Mouse (Mus musculus) adrenal gland, adult 2 months (tissue): ENCODE results near the gene Nsun4. TPM values are rescaled to one million over a fixed set of nuclear protein-coding genes. Genes with fewer than 3 reads are reported as not detected.
A peak's percentile ranks its signal among the peaks of the same experiment; 100 is the strongest.

Experiments used
- DNase-seq: peaks from one replicate; pipeline ENCODE4 v3.0.0; 2021
- polyA plus RNA-seq: library from polyadenylated mRNA; depleted of rRNA; stranded (reverse); fragments of >200 nt; gene quantifications from 2 replicates; pipeline ENCODE4 v1.2.3, GENCODE M21; 2012; rRNA removed
- total RNA-seq, 2 experiments: library from RNA; stranded (reverse); gene quantifications; 2 replicates each; pipeline ENCODE4 v1.2.3; 2021

The Nsun4 gene
- total and polyA plus RNA-seq, 3 experiments, result 10.3 to 32.7 (median 24.4) TPM

- DNase-seq, result no peak
Measured at GRCm38 (mm10) chr4:115987436-115987835, 66.2 kb downstream of the Nsun4 start.

- DNase-seq, result no peak
Measured at GRCm38 (mm10) chr4:115984967-115985366, 68.7 kb downstream of the Nsun4 start.

GRCm38 (mm10) chr4:115984111-115984510, 69.6 kb downstream of the Nsun4 start:
- peak; percentile 84 for DNase-seq

Other genes with a start within 250 kb of the Nsun4 start
- gene Mob3c, start 225.8 kb downstream of the Nsun4 start, total RNA-seq, result 10 to 100 TPM; 11.0 to 13.2 TPM
- 37.9 and 39.5 TPM in 2 replicates for gene Mob3c, start 225.8 kb downstream of the Nsun4 start, polyA plus RNA-seq
- gene Mknk1, start 214.7 kb downstream of the Nsun4 start, total RNA-seq, result 10 to 100 TPM; 36.4 to 41.6 TPM
- 47.0 and 60.2 TPM in 2 replicates for gene Mknk1, start 214.7 kb downstream of the Nsun4 start, polyA plus RNA-seq
- gene Kncn, start 169.5 kb downstream of the Nsun4 start, total RNA-seq, result not detected
- gene Kncn, start 169.5 kb downstream of the Nsun4 start, polyA plus RNA-seq, result 0.10 TPM in 1 of 2 replicates, not detected in the other
- gene 6430628N08Rik, start 163.2 kb downstream of the Nsun4 start, total RNA-seq, result not detected
- gene 6430628N08Rik, start 163.2 kb downstream of the Nsun4 start, polyA plus RNA-seq, result not detected in 2 replicates
- not detected for gene Dmbx1, start 114.0 kb downstream of the Nsun4 start, total RNA-seq
- not detected in 2 replicates for gene Dmbx1, start 114.0 kb downstream of the Nsun4 start, polyA plus RNA-seq
- gene Faah, start 36.0 kb downstream of the Nsun4 start, total RNA-seq, result 1 to 10 TPM; 3.7 to 4.8 TPM
- gene Faah, start 36.0 kb downstream of the Nsun4 start, polyA plus RNA-seq, result 4.7 and 8.0 TPM in 2 replicates
- 100 to 1,000 TPM; 439 to 769 TPM for gene Uqcrh, start 21.2 kb upstream of the Nsun4 start, total RNA-seq
- 33.6 and 37.9 TPM in 2 replicates for gene Uqcrh, start 21.2 kb upstream of the Nsun4 start, polyA plus RNA-seq
- gene Lrrc41, start 21.4 kb upstream of the Nsun4 start, total RNA-seq, result 10 to 100 TPM; 63.3 to 71.4 TPM
- gene Lrrc41, start 21.4 kb upstream of the Nsun4 start, polyA plus RNA-seq, result 119 and 160 TPM in 2 replicates
- under 1 TPM; 0.58 to 0.62 TPM for gene Rad54l, start 69.8 kb upstream of the Nsun4 start, total RNA-seq
- gene Rad54l, start 69.8 kb upstream of the Nsun4 start, polyA plus RNA-seq, result 0.45 and 0.46 TPM in 2 replicates
- gene Pomgnt1, start 70.0 kb upstream of the Nsun4 start, total RNA-seq, result 10 to 100 TPM; 48.1 to 70.5 TPM
- 28.0 and 34.9 TPM in 2 replicates for gene Pomgnt1, start 70.0 kb upstream of the Nsun4 start, polyA plus RNA-seq
- gene Lurap1, start 97.5 kb upstream of the Nsun4 start, total RNA-seq, result 10 to 100 TPM in 1 of 2 experiments, 1 to 10 TPM in 1; 5.2 to 16.2 TPM
- 1.8 and 2.5 TPM in 2 replicates for gene Lurap1, start 97.5 kb upstream of the Nsun4 start, polyA plus RNA-seq
- not detected for gene Tspan1, start 113.7 kb upstream of the Nsun4 start, total RNA-seq
- gene Tspan1, start 113.7 kb upstream of the Nsun4 start, polyA plus RNA-seq, result not detected in 2 replicates
- not detected for gene 1700042G07Rik, start 119.5 kb upstream of the Nsun4 start, total RNA-seq
- not detected in 2 replicates for gene 1700042G07Rik, start 119.5 kb upstream of the Nsun4 start, polyA plus RNA-seq
- under 1 TPM in 1 of 2 experiments, not detected in 1; 0.52 TPM for gene Gm49337, start 119.5 kb upstream of the Nsun4 start, total RNA-seq
- gene Gm49337, start 119.5 kb upstream of the Nsun4 start, polyA plus RNA-seq, result not detected in 2 replicates
- 10 to 100 TPM; 16.2 to 24.4 TPM for gene Pik3r3, start 167.7 kb upstream of the Nsun4 start, total RNA-seq
- gene Pik3r3, start 167.7 kb upstream of the Nsun4 start, polyA plus RNA-seq, result 14.6 and 21.6 TPM in 2 replicates